Mouse (Mus musculus) layer of hippocampus, postnatal 36 days (tissue): ENCODE measurements around the gene Gm20390. TPM values are rescaled to one million over a fixed set of nuclear protein-coding genes. Genes with fewer than 3 reads are reported as not detected.
"Not testable (repeated sequence)": the region's sequence is repeated elsewhere in the genome, so short reads cannot be mapped to it uniquely, and the experiment has no call there.

Source experiments
- DNase-seq, 2 experiments: peaks; one replicate each; pipeline ENCODE4 v3.0.0; 2022
- total RNA-seq, 2 experiments: library from RNA; stranded (reverse); gene quantifications; 2 replicates each; pipeline ENCODE4 v1.2.3; 2021

Gm20390 gene
- total RNA-seq, 2 experiments from 2014 or later: 123 to 125 TPM

DNA sequence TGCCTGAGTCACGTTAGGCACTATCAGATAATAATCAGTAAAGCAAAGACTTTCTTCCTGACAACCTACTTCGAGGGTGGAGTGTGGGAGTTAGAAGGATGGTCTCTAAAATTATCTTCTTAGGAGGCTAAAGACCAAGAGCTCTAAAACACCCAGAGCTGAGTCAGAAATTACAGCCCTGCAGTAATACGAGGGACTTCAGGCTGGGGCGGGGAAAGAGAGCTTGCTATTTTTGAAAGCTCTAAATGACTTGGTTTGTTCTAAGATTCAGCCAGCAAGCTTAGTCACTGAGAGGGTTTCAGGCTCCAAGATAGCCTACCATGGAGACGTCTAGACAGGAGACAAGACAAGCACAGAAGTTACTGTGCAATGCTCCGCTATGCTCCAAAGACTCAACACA is 2.7 kb downstream of the Gm20390 start:
- no peak for DNase-seq

DNA sequence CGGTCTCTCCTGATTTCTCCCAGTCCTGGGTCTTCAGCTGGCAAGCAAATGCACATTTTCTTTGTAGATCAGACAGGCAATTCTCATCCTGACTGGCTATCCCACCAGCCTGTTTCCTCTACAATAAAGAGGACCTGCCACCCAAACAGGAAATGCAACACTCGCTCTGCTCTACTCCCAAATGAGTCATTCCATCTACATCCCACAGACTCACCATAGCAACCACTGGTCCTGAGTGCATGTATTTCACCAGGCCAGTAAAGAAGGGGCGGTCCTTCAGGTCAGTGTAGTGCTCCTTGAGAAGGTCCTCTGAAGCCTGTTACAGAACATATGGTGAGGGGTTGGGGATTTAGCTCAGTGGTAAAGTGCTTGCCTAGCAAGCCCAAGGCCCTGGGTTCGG is 5.1 kb downstream of the Gm20390 start:
- DNase-seq: no peak

DNA sequence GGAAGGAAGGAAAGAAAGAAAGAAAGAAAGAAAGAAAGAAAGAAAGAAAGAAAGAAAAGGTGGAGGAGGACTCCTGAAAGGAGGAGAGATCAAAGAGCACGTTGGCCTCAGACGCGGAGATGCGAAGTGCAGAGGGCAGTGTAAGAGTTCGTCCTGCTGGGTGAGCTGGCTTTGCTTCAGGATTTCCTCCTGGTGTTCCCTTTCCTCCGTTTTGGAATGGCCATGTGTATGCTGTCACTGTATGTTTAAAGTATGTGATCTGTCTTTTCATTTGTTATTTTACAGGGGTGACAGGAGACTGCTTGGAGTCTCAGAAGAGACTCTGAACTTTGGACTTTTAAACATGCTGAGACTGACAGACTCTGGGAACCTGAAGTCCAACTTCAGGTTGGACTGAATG is 6.6 kb downstream of the Gm20390 start:
- no peak for DNase-seq

DNA sequence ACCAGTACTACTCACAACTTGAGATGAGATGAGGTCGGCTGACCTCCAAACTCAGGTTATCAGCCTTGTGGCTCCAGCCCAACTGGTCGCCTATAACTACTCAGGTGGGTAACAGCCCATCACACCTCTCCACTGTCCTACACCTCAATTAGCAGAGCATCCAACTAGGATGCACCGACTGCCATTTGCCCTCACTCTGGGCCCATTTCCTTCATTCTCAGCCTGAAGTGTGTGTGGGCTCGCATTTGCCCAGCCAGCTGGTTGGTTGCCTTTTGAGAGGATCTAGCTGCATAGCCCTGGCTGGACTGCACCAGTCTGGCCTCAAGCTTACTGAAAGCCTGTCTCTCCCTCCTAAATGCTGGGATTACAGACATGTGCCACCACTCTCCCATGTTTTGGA is 10.3 kb downstream of the Gm20390 start:
- DNase-seq: no peak

DNA sequence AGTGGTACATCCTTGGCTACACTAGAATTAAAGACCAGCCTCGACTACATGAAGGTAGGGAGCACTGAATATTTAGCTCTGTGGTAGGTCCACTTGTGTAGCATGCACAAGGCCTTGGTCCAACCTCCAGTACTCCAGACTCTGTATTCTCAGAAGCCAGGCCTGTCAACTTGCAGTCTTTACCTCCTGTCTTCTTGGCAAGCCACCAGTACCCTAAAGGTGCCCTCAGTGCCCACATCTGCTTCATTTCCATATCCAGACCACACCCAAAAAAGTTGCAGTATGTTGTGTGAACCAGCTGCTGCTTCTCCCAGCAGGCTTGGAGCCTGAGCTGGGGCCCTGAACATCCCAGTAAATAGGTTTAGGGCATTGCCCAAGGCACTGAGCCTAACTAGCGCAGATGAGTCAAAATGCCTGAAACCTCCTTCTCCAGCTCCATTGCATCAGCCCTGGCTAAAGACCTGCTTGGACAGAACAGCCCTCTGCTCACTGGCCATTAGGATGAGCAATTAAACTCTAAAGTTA is 11.0 kb downstream of the Gm20390 start:
- no peak for DNase-seq

DNA sequence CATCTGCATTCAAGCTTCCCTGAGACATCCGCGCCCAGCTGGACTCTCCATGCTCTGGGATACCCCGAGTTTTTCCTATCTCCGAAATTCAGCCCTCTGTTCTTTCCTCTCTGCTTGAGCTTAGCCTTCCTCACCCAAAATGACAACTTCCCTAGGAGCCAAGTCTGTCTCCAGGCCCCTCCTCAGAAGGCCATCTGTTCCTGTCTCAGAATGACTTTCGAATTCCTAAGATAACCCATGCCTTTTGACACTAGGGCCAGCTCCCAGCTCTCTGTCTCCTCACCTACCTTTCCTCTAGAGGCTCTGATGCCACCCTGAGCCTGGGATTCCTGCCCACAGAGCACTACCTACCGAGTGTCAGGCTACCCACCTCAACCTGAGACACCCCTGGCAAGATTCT is 11.9 kb downstream of the Gm20390 start, which contains the start of gene Nme2:
Nme2 (minus strand) TSS at position 101 of the 400 bp plus-strand sequence.
- no peak for DNase-seq

DNA sequence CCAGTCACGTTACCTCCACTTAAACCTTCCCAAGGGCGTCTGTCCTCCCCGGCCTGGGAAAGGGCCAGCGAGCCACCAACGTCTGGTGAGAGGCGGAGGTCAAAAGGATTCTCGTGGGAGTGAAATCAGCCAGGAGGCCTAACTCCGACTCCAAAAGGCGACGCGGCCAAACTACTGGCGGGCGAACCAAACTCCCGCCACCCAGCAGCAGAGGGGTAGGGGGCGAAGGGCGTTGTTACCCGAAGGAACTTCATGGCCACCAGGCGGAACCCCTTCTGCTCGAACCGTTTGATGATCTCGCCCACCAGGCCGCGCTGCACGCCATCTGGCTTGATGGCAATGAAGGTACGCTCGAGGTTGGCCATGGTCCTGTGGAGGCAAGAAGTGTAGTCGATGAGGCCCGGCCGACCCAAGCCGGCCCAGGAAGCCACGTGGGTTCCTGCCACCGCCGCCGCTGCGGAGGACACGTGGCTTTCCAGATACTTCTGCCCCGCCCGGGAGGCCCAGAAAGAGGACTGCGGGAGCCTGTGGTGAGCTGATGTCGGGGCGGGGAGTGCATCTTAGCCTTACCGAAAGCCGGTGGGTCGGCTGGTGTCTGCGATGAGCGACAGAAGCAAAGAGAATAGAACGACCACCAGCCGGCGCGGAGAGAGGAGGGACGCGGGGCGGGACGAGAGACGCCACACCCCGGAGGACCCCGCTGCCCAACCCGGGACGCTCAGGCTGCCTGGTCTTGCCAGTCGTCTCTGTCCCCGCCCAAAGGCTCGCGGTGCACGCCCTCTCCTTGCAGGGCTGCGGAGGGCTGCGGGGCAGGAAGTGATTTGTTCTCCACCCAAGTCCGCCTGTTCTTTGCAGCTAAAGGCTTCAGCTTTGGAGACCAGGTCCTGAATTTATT is 12.6 kb downstream of the Gm20390 start:
- peak; percentile 89 for DNase-seq

DNA sequence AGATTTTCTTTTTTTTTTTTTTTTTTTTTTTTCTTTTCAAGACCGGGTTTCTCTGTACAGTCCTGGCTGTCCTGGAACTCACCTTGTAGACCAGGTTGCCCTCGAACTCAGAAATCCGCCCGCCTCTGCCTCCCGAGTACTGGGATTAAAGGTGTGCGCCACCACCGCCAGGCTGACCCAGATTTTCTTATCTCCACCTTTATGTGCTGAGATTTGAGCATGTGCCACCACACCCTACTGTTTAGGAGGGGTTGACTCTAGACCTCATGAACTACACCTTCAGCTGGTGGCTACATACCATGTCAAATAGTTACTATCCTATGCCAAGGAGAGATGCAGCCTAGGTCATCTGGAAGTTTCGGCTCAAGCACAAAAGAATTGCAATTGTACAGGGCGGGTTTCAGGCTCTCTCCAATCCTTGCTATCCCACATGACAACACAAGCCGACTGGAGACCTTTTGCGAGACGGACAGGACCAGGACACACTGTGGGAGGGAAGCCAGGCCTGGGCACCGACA is 13.3 kb downstream of the Gm20390 start:
- DNase-seq: no peak

DNA sequence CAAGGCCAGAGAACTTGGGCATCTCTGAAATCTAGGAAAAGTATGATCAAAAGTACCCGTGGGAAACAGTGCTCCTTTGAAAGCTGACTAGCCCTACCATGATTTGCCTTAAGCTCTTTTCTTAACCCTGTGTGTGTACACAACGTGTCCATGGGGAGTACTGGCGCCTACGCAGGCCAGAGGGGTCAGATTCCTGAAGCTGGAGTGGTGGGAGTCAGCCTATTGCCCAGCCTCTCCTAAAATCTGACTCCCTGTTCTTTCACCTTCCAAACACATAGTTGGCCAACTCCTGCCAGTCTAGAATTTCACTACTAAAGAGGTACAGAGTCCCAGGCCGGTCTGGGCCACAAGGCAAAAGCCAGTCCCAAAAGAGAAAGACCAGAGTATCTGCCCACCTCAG is 15.7 kb downstream of the Gm20390 start:
- no peak for DNase-seq

DNA sequence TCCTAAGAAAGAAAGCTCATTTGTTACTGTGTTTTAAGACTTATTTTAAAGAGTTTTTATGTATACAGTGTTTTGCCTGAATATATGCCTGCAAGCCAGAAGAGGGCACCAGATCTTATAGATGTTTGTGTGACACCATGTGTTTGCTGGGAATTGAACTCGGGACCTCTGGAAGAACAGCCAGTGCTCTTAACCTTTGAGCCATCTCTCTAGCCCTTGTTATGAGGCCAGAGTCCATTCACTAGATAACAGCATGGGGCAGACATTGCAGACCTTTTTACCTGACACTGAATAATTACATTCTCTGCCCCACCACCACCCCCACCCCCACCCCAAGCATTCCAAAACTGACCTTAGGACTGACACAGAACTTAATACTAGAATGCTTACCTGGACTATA is 18.0 kb downstream of the Gm20390 start:
- no peak for DNase-seq

DNA sequence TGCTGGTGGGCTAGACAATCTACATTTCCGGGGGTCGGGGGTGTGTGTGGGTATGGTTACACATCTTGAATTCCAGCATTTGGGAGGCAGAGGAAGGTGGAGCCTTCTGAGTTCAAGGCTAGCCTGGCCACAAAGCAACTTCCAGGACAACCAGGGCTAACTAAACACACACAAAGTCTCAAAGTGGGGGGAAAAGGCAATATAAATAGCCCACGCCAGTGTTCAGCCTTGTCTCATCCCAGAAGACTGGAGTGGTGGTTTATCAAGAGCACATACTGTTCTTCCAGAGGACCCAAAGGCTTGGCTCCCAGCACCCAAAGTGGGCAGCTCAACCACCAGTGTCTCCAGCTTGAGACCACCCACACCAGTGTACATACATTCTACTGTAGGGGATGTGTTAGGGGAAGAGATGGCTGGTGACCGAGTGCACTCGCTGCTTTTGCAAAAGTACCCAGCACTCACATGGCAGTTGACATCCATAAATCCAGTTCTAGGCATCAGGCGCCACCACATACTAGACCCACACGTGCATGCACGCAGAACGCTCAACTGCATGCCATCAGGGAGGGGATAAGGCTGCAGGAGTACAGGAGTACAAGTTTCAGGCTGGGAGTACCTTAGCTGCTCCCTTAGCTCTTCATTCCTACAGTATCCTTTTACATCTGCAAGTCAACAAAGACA is 19.1 kb downstream of the Gm20390 start:
- DNase-seq: no peak

DNA sequence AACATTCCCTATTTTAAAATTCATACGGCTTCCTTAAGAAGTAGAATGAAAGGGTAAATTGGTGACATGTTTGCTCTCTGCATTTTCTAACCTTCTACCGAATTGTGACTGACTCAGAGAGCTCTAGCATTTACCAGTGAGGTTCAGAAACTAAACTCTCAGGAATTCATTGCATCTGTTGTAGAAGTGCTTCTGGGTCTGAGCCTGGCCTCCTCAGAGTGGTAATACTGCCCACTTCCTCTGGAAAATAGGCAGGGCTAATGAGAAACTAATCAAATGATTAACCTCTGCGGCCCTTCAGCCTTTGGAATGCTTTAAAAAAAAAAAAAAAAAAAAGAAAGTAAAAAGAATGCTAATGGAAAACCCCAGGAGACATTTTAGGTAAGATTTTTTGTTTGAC is 23.1 kb downstream of the Gm20390 start:
- no peak for DNase-seq

DNA sequence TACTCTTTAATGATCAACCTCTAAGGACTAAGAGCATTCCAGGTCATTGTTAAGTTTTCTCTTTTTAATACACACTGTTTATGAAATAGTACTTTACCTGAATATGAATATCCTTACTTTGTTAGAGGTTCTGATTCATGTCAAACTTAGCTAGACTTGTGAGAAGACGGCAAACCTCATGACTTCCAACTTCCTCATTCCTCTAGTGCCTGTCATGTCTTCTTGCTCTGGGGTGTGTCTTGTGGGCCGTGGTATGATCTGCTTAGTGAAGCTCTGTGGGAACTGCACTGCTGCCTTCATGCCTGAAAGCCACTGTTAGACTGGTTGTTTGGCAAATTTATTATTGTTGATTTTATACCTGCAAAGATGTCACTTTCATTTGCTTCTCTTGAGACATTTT is 27.2 kb downstream of the Gm20390 start:
- no peak for DNase-seq

DNA sequence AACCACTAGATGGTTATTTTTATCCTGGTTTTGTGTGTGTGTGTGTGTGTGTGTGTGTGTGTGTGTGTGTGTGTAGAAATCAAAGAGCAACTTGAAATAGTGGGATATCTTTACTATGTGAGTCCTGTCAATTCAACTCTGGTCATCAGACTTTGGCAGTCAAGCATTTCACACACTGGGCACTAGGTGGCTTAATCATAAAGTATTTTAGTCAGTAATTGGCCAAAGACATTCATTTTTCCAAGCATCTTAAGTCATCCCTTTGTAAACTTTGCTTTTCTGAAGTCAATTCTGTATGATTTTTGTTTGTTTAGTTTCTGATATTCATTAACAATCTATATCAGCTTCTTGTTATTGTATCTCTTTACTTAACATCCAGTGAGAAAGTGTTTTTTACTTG is 39.0 kb downstream of the Gm20390 start:
- DNase-seq: no peak

DNA sequence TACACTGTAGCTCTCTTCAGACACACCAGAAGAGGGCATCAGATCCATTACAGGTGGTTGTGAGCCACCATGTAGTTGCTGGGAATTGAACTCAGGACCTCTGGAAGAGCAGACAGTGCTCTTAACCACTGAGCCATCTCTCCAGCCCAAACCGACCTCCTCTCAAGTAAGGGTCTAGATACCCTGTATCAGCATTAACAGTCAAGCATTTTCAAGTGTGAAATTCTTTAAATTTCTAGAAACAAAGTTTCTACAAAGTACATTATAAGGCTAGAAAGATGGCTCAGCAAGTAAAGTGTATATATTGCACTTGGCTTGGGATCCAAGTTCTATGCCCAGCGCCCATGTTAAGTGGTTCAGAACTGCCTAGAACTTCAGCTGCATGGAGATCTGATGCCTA is 53.1 kb downstream of the Gm20390 start:
- not testable (repeated sequence) for DNase-seq

DNA sequence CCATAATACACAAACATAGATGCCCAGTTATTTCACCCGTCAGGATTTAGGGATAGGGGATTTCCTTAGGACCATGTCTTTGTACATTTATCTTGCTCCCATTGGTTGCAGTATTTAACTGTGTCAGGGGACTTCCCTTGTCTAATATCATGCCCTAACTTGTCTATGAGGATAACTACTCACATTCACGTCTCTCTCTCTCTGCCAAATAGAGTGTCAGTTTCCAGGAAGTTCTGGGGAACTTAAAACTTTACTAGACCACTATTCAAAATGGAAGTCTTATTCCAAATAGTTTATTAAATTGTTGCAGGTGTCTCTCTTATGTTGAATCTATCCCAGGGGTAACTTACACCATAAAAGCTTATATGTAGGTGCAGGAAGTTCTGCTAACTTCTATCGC is 56.5 kb downstream of the Gm20390 start:
- no peak for DNase-seq

DNA sequence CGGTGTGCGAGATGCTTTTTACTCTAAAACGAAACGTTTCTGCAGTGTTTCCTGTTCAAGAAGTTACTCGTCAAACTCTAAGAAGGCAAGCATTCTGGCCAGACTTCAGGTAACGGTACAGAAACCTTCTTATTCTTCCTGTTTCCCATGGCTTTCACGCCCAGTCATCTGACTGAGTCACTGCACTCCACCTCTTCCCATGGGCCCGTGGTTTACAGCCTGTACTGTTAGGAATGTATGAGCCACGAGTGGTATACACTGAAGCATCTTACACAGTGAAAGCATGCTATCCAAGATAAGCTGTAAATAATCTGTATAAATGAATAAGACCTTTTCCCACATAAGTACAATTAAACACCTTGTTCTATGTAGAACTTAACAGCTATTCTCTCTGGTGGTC is 59.3 kb downstream of the Gm20390 start:
- no peak for DNase-seq

DNA sequence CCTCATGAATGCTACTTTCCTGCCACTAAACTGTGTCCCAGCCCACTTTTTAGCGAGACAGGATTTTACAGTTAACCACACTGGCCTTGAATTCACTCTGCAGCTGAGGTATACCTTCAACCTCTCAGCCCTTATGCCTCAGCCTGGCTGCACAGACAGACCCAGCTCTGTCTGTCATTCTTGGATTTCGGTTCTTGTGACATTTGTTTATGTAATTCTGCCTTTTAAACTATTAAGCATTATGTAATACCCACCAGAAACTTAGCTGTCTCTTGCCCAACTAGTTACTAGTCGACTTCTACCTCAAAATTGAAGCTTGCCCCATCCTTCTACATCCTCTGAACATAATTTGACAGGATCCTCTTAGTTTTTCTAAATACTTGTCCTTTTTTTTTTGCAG is 60.3 kb downstream of the Gm20390 start:
- no peak for DNase-seq

DNA sequence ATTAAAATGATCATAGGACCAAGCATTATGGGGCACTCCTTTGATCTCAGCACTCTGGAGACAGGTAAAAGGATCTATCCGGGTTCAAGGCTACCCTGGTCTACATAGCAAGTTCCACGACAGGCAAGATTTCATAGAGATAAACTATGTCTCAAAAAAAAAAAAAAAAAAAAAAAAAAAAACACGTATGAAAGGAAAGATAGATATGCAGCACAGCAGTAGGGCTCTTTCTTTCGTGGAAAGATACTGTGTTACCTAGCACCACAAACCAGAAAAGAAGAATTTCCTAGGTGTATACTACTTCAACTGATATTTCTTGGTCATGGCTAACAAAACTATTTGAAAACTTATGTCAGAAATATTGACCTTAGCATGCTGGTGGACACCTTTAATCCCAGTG is 61.3 kb downstream of the Gm20390 start:
- no peak for DNase-seq
